Mouse (Mus musculus) small intestine, adult 2 months (tissue): Measurements from ENCODE around the gene Pigq. TPM values are rescaled to one million over a fixed set of nuclear protein-coding genes. Genes with fewer than 3 reads are reported as not detected.

ENCODE experiments used
- H3K27ac ChIP-seq: fragments of 200-500 bp; 2 replicates; pipeline ENCODE4 v1.5.1; 2012; ENCODE audit warnings: low read depth, low read length, control low read depth, inconsistent platforms; ENCODE audit not compliant: insufficient read depth
- H3K27me3 ChIP-seq: fragments of 200-500 bp; 2 replicates; pipeline ENCODE4 v1.6.1; 2012; ENCODE audit warnings: mild to moderate bottlenecking, moderate library complexity, low read length, inconsistent platforms; ENCODE audit not compliant: control insufficient read depth, insufficient read depth
- H3K36me3 ChIP-seq: fragments of 200-500 bp; 2 replicates; pipeline ENCODE4 v1.6.1; 2012; ENCODE audit warnings: mild to moderate bottlenecking, low read length, control low read depth, inconsistent platforms; ENCODE audit not compliant: control insufficient read depth, insufficient read depth
- H3K4me1 ChIP-seq: fragments of 200-500 bp; 2 replicates; pipeline ENCODE4 v1.6.1; 2012; ENCODE audit warnings: low read length, inconsistent platforms, mixed read lengths; ENCODE audit not compliant: control insufficient read depth, insufficient read depth, insufficient read length
- H3K4me3 ChIP-seq: fragments of 200-500 bp; 2 replicates; pipeline ENCODE4 v1.5.1; 2012; ENCODE audit warnings: low read depth, mild to moderate bottlenecking, control low read depth, inconsistent platforms, low read length, moderate library complexity
- CTCF ChIP-seq: fragments of 200-500 bp; IDR thresholded peaks from 2 replicates; pipeline ENCODE4 v1.5.1; 2012; ENCODE audit warnings: low read depth, mild to moderate bottlenecking, control low read depth, inconsistent platforms, low read length, moderate library complexity, mixed read lengths; ENCODE audit not compliant: insufficient replicate concordance, insufficient read length; ENCODE audit errors: extremely low read depth
- POLR2A ChIP-seq: fragments of 200-500 bp; IDR thresholded peaks from 2 replicates; pipeline ENCODE4 v1.6.1; 2012; ENCODE audit warnings: low read depth, mild to moderate bottlenecking, control low read depth, inconsistent platforms, low read length, moderate library complexity
- WGBS: fragments of 180-500 bp; shearing (Covaris S2); methylation state at CpG from one replicate; pipeline ENCODE4 v1.1.7; 2018; 5-methylcytosine and 5-hydroxymethylcytosine counted together
- polyA plus RNA-seq: library from polyadenylated mRNA; depleted of rRNA; stranded (reverse); fragments of >200 nt; gene quantifications from 2 replicates; pipeline ENCODE4 v1.2.3, GENCODE M21; 2012

Gene Pigq
- polyA plus RNA-seq, 1 experiment, result 74.1 TPM

- no peaks in the 10 kb centered on the region for H3K36me3 ChIP-seq
- H3K27ac ChIP-seq, result peak within 1 kb of the TSS; percentile 97
- H3K4me1 ChIP-seq, result peaks cover 24% of the 10 kb centered on the region; the same call in 1 of the 2 replicates
- H3K4me3 ChIP-seq, result peak within 1 kb of the TSS; percentile 96
- 1% methylated on average over 77 of the region's 78 CpGs for WGBS
- TF ChIP-seq POLR2A (no peak), CTCF (no peak)
- H3K27me3 ChIP-seq, result no peaks in the 10 kb centered on the region
These were observed 25.5 kb downstream of the Pigq start, which contains the start of gene Rab40c for GRCm38 (mm10) chr17:25919144-25919785. TSS of gene Rab40c (minus strand) at chr17:25919727.

- H3K4me1 ChIP-seq, result peaks cover 32% of the 10 kb centered on the region; the same call in 1 of the 2 replicates
- H3K27ac ChIP-seq, result peak overlapping the region; percentile 59
- 74% methylated on average over 9 of the region's 9 CpGs for WGBS
- TF ChIP-seq CTCF (no peak), POLR2A (no peak)
- no peaks in the 10 kb centered on the region for H3K27me3 ChIP-seq
- peak overlapping the region; percentile 13 for H3K4me3 ChIP-seq
- H3K36me3 ChIP-seq, result no peaks in the 10 kb centered on the region
These were observed 26.5 kb downstream of the Pigq start for GRCm38 (mm10) chr17:25918037-25918750.

- H3K36me3 ChIP-seq, result no peaks in the 10 kb centered on the region
- no peaks in the 10 kb centered on the region for H3K27me3 ChIP-seq
- H3K4me3 ChIP-seq, result no peak overlapping the region
- H3K4me1 ChIP-seq, result peaks cover 37% of the 10 kb centered on the region; the same call in 1 of the 2 replicates
- no peak for TF ChIP-seq POLR2A
- no peak for TF ChIP-seq CTCF
- WGBS, result 24% methylated on average over 8 of the region's 8 CpGs
- peak overlapping the region; percentile 59 for H3K27ac ChIP-seq
These were observed 27.6 kb downstream of the Pigq start for GRCm38 (mm10) chr17:25916931-25917647.

- Histone ChIP-seq H3K4me3 (no peak overlapping the region), H3K27ac (peak overlapping the region; percentile 6), H3K4me1 (peaks cover 45% of the 10 kb centered on the region; the same call in 1 of the 2 replicates), H3K36me3 (no peaks in the 10 kb centered on the region), H3K27me3 (no peaks in the 10 kb centered on the region)
- no peak for TF ChIP-seq CTCF
- no peak for TF ChIP-seq POLR2A
- 57% methylated on average over 4 of the region's 4 CpGs for WGBS
These were observed 30.4 kb downstream of the Pigq start for GRCm38 (mm10) chr17:25914295-25914694.

- Histone ChIP-seq H3K4me3 (no peak overlapping the region), H3K27me3 (no peaks in the 10 kb centered on the region), H3K36me3 (no peaks in the 10 kb centered on the region), H3K27ac (peak overlapping the region; percentile 6), H3K4me1 (peaks cover 45% of the 10 kb centered on the region; the same call in 1 of the 2 replicates)
- TF ChIP-seq CTCF, result no peak
- TF ChIP-seq POLR2A, result no peak
- WGBS, result 10% methylated on average over 1 of the region's 1 CpGs
These were observed 30.9 kb downstream of the Pigq start for GRCm38 (mm10) chr17:25913877-25914275.

- Histone ChIP-seq H3K27ac (peak overlapping the region; percentile 6), H3K4me3 (no peak overlapping the region), H3K36me3 (no peaks in the 10 kb centered on the region), H3K4me1 (peaks cover 40% of the 10 kb centered on the region; the same call in 1 of the 2 replicates), H3K27me3 (no peaks in the 10 kb centered on the region)
- WGBS, result 49% methylated on average over 14 of the region's 14 CpGs
- TF ChIP-seq POLR2A (no peak), CTCF (no peak)
These were observed 31.4 kb downstream of the Pigq start for GRCm38 (mm10) chr17:25913186-25913876.
